Mouse (Mus musculus) neural tube, embryonic 15.5 days (tissue): Measurements from ENCODE around the gene Sec14l3. TPM values are rescaled to one million over a fixed set of nuclear protein-coding genes. Genes with fewer than 3 reads are reported as not detected.

ENCODE experiments used
- ATAC-seq: fragments of 200-750 bp; cut with Nextera tagmentation; 2 replicates; pipeline ENCODE4 v1.8.0; 2017; ENCODE audit warnings: mild to moderate bottlenecking, moderate TSS enrichment, moderate library complexity; ENCODE audit not compliant: low FRiP score
- H3K27ac ChIP-seq: fragments of 300-500 bp; sonication (generic); replicated peaks from 2 replicates; pipeline ENCODE4 v1.5.1; 2015; ENCODE audit warnings: mild to moderate bottlenecking, inconsistent platforms
- H3K27me3 ChIP-seq: fragments of 300-500 bp; sonication (generic); replicated peaks from 2 replicates; pipeline ENCODE4 v1.6.1; 2015; ENCODE audit warnings: inconsistent platforms
- H3K36me3 ChIP-seq: fragments of 300-500 bp; sonication (generic); 2 replicates; pipeline ENCODE4 v1.6.1; 2015; ENCODE audit warnings: inconsistent platforms
- H3K4me1 ChIP-seq: fragments of 300-500 bp; sonication (generic); 2 replicates; pipeline ENCODE4 v1.6.1; 2015; ENCODE audit warnings: inconsistent platforms
- H3K4me2 ChIP-seq: fragments of 300-500 bp; sonication (generic); 2 replicates; pipeline ENCODE4 v1.6.1; 2015; ENCODE audit warnings: inconsistent platforms, mild to moderate bottlenecking, moderate library complexity
- H3K4me3 ChIP-seq: fragments of 300-500 bp; sonication (generic); replicated peaks from 2 replicates; pipeline ENCODE4 v1.5.1; 2015; ENCODE audit warnings: mild to moderate bottlenecking, inconsistent platforms
- H3K9ac ChIP-seq: fragments of 300-500 bp; sonication (generic); replicated peaks from 2 replicates; pipeline ENCODE4 v1.6.1; 2015; ENCODE audit warnings: mild to moderate bottlenecking, inconsistent platforms
- H3K9me3 ChIP-seq: fragments of 300-500 bp; sonication (generic); replicated peaks from 2 replicates; pipeline ENCODE4 v1.6.1; 2016; ENCODE audit warnings: inconsistent platforms
- WGBS: fragments of 180-500 bp; shearing (Covaris S2); methylation state at CpG from one replicate; pipeline ENCODE4 v1.1.7; 2015; ENCODE audit warnings: mixed read lengths; 5-methylcytosine and 5-hydroxymethylcytosine counted together
- polyA plus RNA-seq: library from polyadenylated mRNA; unstranded; fragments of >200 nt; fragmentation: Nextera tagmentation; extraction: Ambion mirVana; gene quantifications from 2 replicates; pipeline ENCODE4 v1.2.1, GENCODE M21; 2015

Sec14l3 gene
- polyA plus RNA-seq, 1 experiment from 2014 or later, result 0.19 TPM

DNA sequence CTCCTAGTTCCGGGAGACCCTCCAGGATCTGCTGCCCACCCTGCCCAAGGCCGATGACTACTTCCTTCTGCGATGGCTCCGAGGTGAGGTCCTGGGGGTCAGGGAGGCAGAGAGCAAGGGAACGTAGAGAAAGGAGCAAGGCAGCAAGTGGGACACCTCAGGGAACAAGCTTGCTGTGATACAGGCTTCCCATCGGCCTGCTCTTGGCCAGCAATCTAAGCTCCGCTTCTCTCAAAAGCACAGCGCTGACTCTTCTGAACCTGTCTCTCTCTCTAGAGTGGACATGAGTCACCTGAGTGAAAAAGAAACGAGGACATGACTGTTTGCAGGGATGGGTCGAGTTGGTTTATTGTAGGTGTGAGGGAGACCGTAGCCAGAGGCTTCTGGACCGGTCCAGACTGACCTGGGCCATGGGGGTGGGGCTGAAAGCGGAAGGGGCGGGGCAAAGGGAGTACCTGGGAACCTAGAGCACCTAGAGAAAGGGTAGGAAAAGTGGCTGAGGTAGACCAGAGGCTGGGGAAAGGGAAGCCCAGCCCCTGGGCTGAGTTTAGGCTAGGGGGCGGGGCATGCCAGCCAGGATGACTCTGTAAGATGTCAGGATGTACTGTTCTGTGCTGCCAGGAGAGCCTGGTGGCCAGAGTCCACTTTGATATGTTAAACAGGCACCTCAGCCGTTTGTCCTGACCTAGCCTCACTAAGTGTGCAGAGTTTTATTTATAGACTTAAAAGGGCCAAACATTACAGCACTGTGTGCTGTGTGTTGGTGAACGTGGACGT lies 29.3 kb upstream of the Sec14l3 start:
- no peak overlapping the region for H3K27ac ChIP-seq
- no peak overlapping the region for H3K4me2 ChIP-seq
- no peaks in the 10 kb centered on the region for H3K9me3 ChIP-seq
- no peak overlapping the region for H3K4me3 ChIP-seq
- ATAC-seq, result no peak
- H3K27me3 ChIP-seq, result no peaks in the 10 kb centered on the region
- no peak overlapping the region for H3K9ac ChIP-seq
- no peaks in the 10 kb centered on the region for H3K4me1 ChIP-seq
- no peaks in the 10 kb centered on the region for H3K36me3 ChIP-seq
- 68% methylated on average over 18 of the region's 18 CpGs for WGBS

DNA sequence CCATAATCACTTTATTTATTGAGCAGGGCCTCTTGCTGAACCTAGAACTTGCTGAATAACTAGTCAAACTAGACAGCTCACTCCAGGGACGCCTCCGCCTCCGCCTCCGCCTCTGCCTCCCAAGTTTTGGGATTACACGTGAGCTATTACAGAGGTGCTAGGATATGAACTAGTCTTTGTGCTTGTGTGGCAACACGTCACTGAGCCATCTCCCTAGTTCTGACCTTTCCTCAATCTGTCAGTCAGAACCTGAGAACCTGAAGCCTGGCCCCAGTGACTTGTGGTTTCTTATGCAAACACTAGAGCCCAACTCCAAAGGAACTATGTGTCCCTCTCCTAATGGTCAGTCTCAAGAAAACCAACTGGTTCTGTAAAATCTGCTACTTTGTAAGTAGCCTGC lies 28.7 kb upstream of the Sec14l3 start:
- 92% methylated on average over 6 of the region's 6 CpGs for WGBS
- no peak for ATAC-seq
- H3K9ac ChIP-seq, result no peak overlapping the region

DNA sequence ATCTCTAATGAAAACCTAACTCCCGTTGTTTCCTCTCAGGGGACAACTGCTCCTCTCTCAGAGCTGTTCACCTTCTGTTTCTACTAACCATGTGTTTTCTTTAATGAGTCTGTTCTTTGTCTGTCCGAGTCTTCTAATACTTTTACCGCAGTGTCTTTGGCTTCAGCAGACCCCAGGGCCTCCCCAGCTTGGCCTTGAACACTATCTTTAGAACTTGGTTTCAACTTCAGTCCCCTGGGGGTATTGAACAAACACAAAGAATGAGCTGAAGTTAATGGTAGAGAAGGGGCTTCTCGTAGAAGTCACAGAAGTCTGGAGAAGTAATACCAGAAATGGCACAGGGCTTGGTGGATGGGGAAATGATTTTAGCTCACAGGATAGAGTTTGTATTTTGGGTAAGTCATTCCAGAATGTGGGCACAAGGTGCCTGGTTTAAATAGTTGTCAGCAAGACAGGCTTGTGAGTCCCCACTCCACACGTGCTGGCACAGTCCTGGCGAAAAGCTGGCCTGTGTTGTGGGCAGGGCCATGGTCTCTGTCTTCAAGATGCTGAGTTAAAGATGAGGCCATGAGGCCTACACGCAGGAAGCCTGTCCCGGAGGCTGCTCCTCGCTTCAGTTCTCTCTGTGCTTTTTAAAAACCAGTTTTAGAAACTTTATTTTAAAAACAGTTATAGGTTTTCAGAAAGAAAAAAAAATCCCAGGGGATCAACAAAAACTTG lies 28.1 kb upstream of the Sec14l3 start:
- WGBS, result 75% methylated on average over 9 of the region's 9 CpGs
- no peak overlapping the region for H3K27ac ChIP-seq
- no peaks in the 10 kb centered on the region for H3K4me1 ChIP-seq
- no peaks in the 10 kb centered on the region for H3K36me3 ChIP-seq
- H3K4me3 ChIP-seq, result no peak overlapping the region
- H3K9ac ChIP-seq, result no peak overlapping the region
- ATAC-seq, result no peak
- no peak overlapping the region for H3K4me2 ChIP-seq
- H3K27me3 ChIP-seq, result no peaks in the 10 kb centered on the region
- no peaks in the 10 kb centered on the region for H3K9me3 ChIP-seq

More for the DNA sequence above, 28.7 kb upstream of the Sec14l3 start:
- no peaks in the 10 kb centered on the region for H3K4me1 ChIP-seq
- no peak overlapping the region for H3K27ac ChIP-seq
- no peaks in the 10 kb centered on the region for H3K9me3 ChIP-seq
- no peak overlapping the region for H3K4me2 ChIP-seq
- H3K27me3 ChIP-seq, result no peaks in the 10 kb centered on the region
- H3K4me3 ChIP-seq, result no peak overlapping the region
- H3K36me3 ChIP-seq, result no peaks in the 10 kb centered on the region

DNA sequence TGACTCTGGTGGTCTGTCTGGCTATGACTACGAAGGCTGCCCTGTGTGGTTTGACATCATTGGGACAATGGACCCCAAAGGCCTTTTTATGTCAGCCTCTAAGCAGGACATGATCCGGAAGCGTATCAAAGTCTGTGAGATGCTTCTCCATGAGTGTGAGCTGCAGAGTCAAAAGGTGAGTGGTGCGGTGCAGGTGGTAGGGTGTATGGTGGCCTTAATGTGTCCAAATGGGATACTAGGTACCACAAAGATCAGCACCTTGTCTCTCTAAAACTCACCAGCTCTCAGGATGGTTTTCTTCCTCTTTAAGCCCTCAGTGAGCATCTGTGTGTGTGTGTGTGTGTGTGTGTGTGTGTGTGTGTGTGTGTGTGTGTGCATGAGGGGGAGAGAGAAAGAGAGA lies 24.7 kb upstream of the Sec14l3 start:
- Histone ChIP-seq H3K4me1 (no peaks in the 10 kb centered on the region), H3K9me3 (no peaks in the 10 kb centered on the region), H3K9ac (no peak overlapping the region), H3K27me3 (no peaks in the 10 kb centered on the region), H3K4me2 (no peak overlapping the region), H3K4me3 (no peak overlapping the region), H3K27ac (no peak overlapping the region), H3K36me3 (no peaks in the 10 kb centered on the region)
- no peak for ATAC-seq
- 92% methylated on average over 4 of the region's 4 CpGs for WGBS

DNA sequence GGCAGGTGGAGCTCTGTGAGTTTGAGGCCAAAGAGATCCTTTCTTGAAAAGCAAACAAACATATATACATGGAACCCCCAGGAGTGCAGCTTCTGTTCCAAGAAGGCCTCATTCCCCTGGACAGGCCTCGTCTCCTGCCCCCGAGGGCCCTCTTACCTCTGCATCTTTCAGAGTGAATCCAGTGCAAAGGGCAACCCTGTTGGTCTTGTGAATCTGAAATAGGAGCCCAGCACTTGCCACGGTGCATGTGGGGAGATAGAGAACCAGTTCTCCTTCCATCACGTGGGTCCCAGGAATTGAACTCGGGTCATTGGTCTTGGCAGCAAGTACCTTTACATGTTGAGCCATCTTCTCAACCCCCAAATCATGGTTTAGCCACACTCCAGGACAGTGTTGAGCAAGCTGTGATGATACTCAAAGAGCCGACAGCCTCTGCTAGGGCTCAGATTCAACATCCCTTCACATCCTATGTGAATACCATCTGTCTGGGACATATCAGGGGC lies 23.5 kb upstream of the Sec14l3 start:
- H3K4me1 ChIP-seq, result no peaks in the 10 kb centered on the region

DNA sequence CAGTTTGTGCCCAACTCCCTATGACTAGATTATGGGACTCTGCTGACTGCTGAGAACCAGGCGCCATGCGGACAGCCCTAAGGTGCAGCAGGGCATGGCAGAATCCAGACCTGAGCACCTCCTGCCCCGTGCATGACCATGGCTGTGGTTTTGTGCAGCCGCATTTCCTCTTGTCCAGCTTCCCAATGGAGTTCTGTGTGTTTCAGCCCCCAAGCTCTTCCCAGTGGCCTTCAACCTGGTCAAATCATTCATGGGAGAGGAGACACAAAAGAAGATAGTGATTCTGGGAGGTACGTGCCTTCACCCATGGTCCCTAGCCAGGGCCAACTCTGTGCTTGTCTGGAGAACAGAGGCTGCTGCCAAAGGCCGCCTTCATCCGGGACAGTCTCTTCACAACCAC lies 21.6 kb upstream of the Sec14l3 start:
- H3K9ac ChIP-seq, result no peak overlapping the region

More for the DNA sequence above, 23.5 kb upstream of the Sec14l3 start:
- no peak for ATAC-seq
- H3K4me2 ChIP-seq, result no peak overlapping the region
- no peak overlapping the region for H3K27ac ChIP-seq
- WGBS, result 88% methylated on average over 6 of the region's 6 CpGs
- H3K9me3 ChIP-seq, result no peaks in the 10 kb centered on the region
- no peaks in the 10 kb centered on the region for H3K36me3 ChIP-seq
- no peak overlapping the region for H3K4me3 ChIP-seq
- H3K9ac ChIP-seq, result no peak overlapping the region
- H3K27me3 ChIP-seq, result no peaks in the 10 kb centered on the region

DNA sequence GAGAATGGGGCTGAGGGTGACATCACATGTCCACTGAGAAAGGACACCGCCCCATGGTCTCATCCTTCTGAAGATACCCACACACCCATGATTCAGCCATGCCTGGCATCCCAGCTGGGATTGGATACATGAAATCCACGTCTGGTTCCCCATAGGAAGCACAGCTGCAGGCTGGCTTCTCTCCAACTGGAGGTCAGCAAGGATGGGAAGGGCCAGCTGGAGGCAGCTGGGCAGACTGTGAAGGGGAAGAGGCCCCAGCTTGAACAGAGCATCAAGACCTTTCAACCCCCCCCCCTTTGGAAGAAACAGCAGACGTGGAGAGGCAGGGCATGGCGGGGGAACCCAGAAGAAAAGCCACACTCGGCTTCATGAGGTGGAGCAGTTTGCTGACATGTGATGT lies 18.1 kb upstream of the Sec14l3 start:
- no peak overlapping the region for H3K9ac ChIP-seq
- no peaks in the 10 kb centered on the region for H3K9me3 ChIP-seq
- WGBS, result 64% methylated on average over 5 of the region's 5 CpGs
- no peak overlapping the region for H3K4me3 ChIP-seq
- H3K27me3 ChIP-seq, result no peaks in the 10 kb centered on the region
- no peak overlapping the region for H3K4me2 ChIP-seq
- no peak overlapping the region for H3K27ac ChIP-seq
- no peak for ATAC-seq
- no peaks in the 10 kb centered on the region for H3K36me3 ChIP-seq
- no peaks in the 10 kb centered on the region for H3K4me1 ChIP-seq

More for the DNA sequence above, 21.6 kb upstream of the Sec14l3 start:
- Histone ChIP-seq H3K4me3 (no peak overlapping the region), H3K36me3 (no peaks in the 10 kb centered on the region), H3K27ac (no peak overlapping the region), H3K9me3 (no peaks in the 10 kb centered on the region), H3K4me2 (no peak overlapping the region), H3K27me3 (no peaks in the 10 kb centered on the region), H3K4me1 (no peaks in the 10 kb centered on the region)
- 93% methylated on average over 7 of the region's 7 CpGs for WGBS
- no peak for ATAC-seq

DNA sequence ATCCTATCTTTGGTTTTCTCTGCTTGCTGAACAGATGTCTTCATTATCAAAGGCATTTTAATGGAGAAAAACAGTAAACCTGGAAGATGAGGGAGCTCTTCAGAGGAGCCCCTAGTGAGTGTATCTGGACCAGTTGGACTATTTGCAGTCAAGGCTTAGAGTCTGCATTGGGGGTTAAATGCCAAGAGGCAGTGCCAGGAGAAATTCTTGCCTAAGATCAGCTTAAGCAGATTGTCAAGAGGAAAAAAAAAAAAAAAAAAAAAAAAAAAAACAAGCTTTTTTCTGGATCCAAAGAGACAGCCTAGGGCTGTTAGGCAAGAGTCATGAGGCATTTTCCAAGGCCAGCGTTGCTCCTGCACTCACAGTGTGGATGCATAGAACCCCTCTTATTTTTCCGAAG lies 16.9 kb upstream of the Sec14l3 start:
- Histone ChIP-seq H3K27me3 (no peaks in the 10 kb centered on the region), H3K4me3 (no peak overlapping the region), H3K9ac (no peak overlapping the region), H3K9me3 (no peaks in the 10 kb centered on the region), H3K4me1 (no peaks in the 10 kb centered on the region), H3K27ac (no peak overlapping the region), H3K4me2 (no peak overlapping the region), H3K36me3 (no peaks in the 10 kb centered on the region)
- no peak for ATAC-seq
- 86% methylated on average over 2 of the region's 2 CpGs for WGBS

DNA sequence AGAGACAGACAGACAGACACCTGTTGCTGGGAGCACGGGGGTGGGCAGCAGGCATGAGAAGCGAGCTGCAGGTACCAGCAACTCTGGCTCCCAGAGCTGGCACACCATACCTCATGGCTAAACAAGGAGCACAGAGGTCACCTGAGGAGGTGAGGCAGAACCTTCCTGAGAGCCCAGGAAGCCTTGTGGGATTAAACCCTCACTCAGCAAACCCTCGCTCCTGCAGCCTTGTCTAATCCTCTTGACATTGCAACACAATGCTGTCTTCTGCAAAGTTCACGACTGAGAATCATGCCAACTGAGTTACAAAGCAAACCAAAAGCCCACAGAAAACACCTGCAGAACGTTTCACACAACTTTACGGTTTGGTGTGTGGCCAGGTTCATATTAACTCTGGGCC lies 16.2 kb upstream of the Sec14l3 start:
- H3K36me3 ChIP-seq, result no peaks in the 10 kb centered on the region
- no peak overlapping the region for H3K4me2 ChIP-seq
- H3K9me3 ChIP-seq, result no peaks in the 10 kb centered on the region
- WGBS, result 90% methylated on average over 6 of the region's 6 CpGs
- H3K9ac ChIP-seq, result no peak overlapping the region
- no peak for ATAC-seq
- H3K4me1 ChIP-seq, result no peaks in the 10 kb centered on the region
- H3K4me3 ChIP-seq, result no peak overlapping the region
- no peak overlapping the region for H3K27ac ChIP-seq
- H3K27me3 ChIP-seq, result no peaks in the 10 kb centered on the region

DNA sequence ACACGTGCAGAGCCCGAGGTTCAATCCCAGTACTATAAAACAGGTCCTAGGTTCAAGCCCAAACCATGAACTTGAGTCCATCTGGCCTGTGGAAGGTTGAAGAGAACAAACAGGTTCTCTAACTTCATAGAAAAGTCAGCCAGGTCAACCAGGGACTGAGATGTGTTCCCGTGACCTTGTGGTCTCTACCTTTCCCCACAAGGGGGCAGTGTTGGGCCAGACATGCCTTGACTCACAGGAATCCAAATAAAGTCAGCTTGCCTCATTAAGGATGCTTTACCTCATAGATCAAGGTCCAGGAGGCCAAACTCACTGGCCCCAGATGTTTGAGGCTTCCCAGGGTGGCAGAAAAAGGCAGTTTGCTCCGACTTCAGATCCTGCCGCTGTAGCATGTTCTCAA lies 11.1 kb upstream of the Sec14l3 start:
- ATAC-seq, result no peak

DNA sequence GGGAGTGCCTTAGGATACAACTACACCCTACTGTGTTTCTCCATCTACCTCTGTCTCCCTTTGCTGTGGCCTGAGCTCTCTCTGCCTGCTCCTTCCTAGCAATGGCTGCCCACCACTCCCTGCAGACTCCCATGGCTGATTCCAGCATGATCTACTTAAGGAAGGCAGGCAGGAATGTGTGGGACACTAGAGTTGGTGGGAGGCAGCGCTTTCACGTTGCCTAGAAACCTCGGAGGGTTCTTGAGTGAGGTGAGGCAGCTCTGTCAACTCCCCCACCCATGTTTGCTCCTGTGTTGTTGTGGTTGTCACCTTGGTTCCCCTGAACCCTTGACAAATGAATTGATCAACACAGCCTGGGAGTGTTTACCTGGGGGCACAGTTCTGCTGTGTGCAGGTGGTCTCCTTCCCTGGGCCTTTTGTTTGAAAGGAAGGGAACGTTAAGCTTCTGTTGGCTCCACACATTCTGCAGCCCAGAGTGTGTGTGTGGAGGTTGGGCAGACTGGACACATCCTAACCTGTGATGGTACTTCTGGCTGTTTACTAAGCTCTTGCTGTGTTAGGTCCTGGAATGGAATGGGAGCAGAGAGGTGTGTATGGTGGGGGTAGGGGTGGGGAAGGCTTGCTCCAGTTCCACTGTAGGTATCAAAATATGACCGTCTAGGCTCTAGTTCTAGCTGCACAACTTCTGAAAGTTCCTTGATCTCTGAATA lies 3.6 kb upstream of the Sec14l3 start:
- ATAC-seq, result no peak
- Histone ChIP-seq H3K9ac (no peak overlapping the region), H3K27me3 (no peaks in the 10 kb centered on the region; the same call in 1 of the 2 replicates), H3K36me3 (no peaks in the 10 kb centered on the region), H3K9me3 (no peaks in the 10 kb centered on the region), H3K4me1 (no peaks in the 10 kb centered on the region), H3K4me3 (no peak overlapping the region), H3K27ac (no peak overlapping the region), H3K4me2 (no peak overlapping the region)
- 80% methylated on average over 5 of the region's 5 CpGs for WGBS

More for the DNA sequence above, 11.1 kb upstream of the Sec14l3 start:
- no peaks in the 10 kb centered on the region for H3K4me1 ChIP-seq
- H3K4me3 ChIP-seq, result no peak overlapping the region
- WGBS, result 20% methylated on average over 5 of the region's 5 CpGs
- no peak overlapping the region for H3K9ac ChIP-seq
- no peak overlapping the region for H3K4me2 ChIP-seq
- no peak overlapping the region for H3K27ac ChIP-seq
- H3K36me3 ChIP-seq, result no peaks in the 10 kb centered on the region
- no peaks in the 10 kb centered on the region for H3K9me3 ChIP-seq
- no peaks in the 10 kb centered on the region for H3K27me3 ChIP-seq
